Mouse (Mus musculus): ENCODE results near the gene Capn1. TPM values are rescaled to one million over a fixed set of nuclear protein-coding genes. Genes with fewer than 3 reads are reported as not detected.

The Capn1 gene
- total and polyA plus RNA-seq, 3 experiments = 42.5 to 75.2 TPM; not detected in 1

- Histone ChIP-seq H3K4me1 (ENCODE audit: control insufficient read depth in 1 of 2, insufficient read depth in 2 of 2, low read length in 2 of 2) (peaks cover 0 to 32% of the 10 kb centered on the region in 2 experiments; a peak in 3 of 4 replicates), H3K79me2 (ENCODE audit: control insufficient read depth, insufficient read depth, low read length, poor library complexity) (peaks cover 26% of the 10 kb centered on the region), H3K9me3 (replicated peaks; ENCODE audit: insufficient read depth, low read length) (no peaks in the 10 kb centered on the region), H3K27me3 (ENCODE audit: control insufficient read depth in 1 of 2, insufficient read depth in 2 of 2, low read length in 2 of 2) (no peaks in the 10 kb centered on the region), H3K4me3 (ENCODE audit: control insufficient read depth in 1 of 2, insufficient read depth in 1 of 2, low read depth in 2 of 2, low read length in 2 of 2) (no peak overlapping the region), H3K36me3 (ENCODE audit: control insufficient read depth in 1 of 2, insufficient read depth in 2 of 2, low read length in 2 of 2) (peaks cover 0 to 22% of the 10 kb centered on the region in 2 experiments; a peak in 2 of 4 replicates), H3K27ac (ENCODE audit: control insufficient read depth, low read depth, low read length) (no peak overlapping the region), H3K9ac (ENCODE audit: control insufficient read depth, low read depth, low read length, poor library complexity, severe bottlenecking) (no peak overlapping the region)
- DNase-seq (ENCODE audit: low read depth, low spot score) = no peak
- no peak for TF ChIP-seq NELFE (IDR thresholded peaks at IDR 0.05; ENCODE audit: low read depth, low read length)
- no peak for TF ChIP-seq MXI1 (IDR thresholded peaks at IDR 0.05; ENCODE audit: low read depth, low read length)
- TF ChIP-seq TCF12 (IDR thresholded peaks at IDR 0.05; ENCODE audit: low read depth, low read length) = no peak
- TF ChIP-seq MEF2A (IDR thresholded peaks at IDR 0.05; ENCODE audit: extremely low read depth, insufficient replicate concordance, low read depth, low read length, poor library complexity, severe bottlenecking) = no peak
- peak; percentile 44; the same call in 1 of the 2 replicates for TF ChIP-seq ZC3H11A (IDR thresholded peaks at IDR 0.05; ENCODE audit: low read depth, low read length)
- TF ChIP-seq SIN3A (IDR thresholded peaks at IDR 0.05; ENCODE audit: low read length) = no peak
- peak; percentile 53 for TF ChIP-seq SMC3 (IDR thresholded peaks at IDR 0.05; ENCODE audit: low read depth, low read length)
- peak in 1 of 3 experiments; percentile 35; a peak in 2 of 6 replicates for TF ChIP-seq CTCF (IDR thresholded peaks at IDR 0.05 in 2 of 3, conservative IDR thresholded peaks at IDR 0.05 in 1 of 3; ENCODE audit: control insufficient read depth in 1 of 3, insufficient read depth in 1 of 3, low read depth in 2 of 3, low read length in 3 of 3, poor library complexity in 1 of 3, severe bottlenecking in 1 of 3)
- peak; percentile 19 for TF ChIP-seq RAD21 (IDR thresholded peaks at IDR 0.05; ENCODE audit: low read depth, low read length)
Measured at GRCm38 (mm10) chr19:5965910-5966309, 49.8 kb downstream of the Capn1 start.

- H3K9me3 ChIP-seq (replicated peaks; ENCODE audit: insufficient read depth, low read length) = no peaks in the 10 kb centered on the region
- H3K79me2 ChIP-seq (ENCODE audit: control insufficient read depth, insufficient read depth, low read length, poor library complexity) = peaks cover 27% of the 10 kb centered on the region
- H3K27ac ChIP-seq (ENCODE audit: control insufficient read depth, low read depth, low read length) = peak overlapping the region; percentile 91
- H3K36me3 ChIP-seq (ENCODE audit: control insufficient read depth in 1 of 2, insufficient read depth in 2 of 2, low read length in 2 of 2) = peaks cover 0 to 22% of the 10 kb centered on the region in 2 experiments; a peak in 3 of 4 replicates
- no peaks in the 10 kb centered on the region for H3K27me3 ChIP-seq (ENCODE audit: control insufficient read depth in 1 of 2, insufficient read depth in 2 of 2, low read length in 2 of 2)
- H3K9ac ChIP-seq (ENCODE audit: control insufficient read depth, low read depth, low read length, poor library complexity, severe bottlenecking) = peak overlapping the region; percentile 77
- peak overlapping the region in 1 of 2 experiments; percentile 88; a peak in 2 of 4 replicates for H3K4me3 ChIP-seq (ENCODE audit: control insufficient read depth in 1 of 2, insufficient read depth in 1 of 2, low read depth in 2 of 2, low read length in 2 of 2)
- peaks cover 0 to 32% of the 10 kb centered on the region in 2 experiments; a peak in 3 of 4 replicates for H3K4me1 ChIP-seq (ENCODE audit: control insufficient read depth in 1 of 2, insufficient read depth in 2 of 2, low read length in 2 of 2)
- DNase-seq (ENCODE audit: low read depth, low spot score) = peak; percentile 93
- no peak for TF ChIP-seq GABPA (IDR thresholded peaks at IDR 0.05; ENCODE audit: low read depth, low read length)
- no peak for TF ChIP-seq MAX (IDR thresholded peaks at IDR 0.05; ENCODE audit: low read length)
- 0 out of 2 replicates have a peak, but pooled peaks have one; percentile 41 for TF ChIP-seq ETS1 (IDR thresholded peaks at IDR 0.05; ENCODE audit: low read depth, low read length)
- no peak for TF ChIP-seq ZNF384 (IDR thresholded peaks at IDR 0.05; ENCODE audit: low read depth, low read length)
- peak; percentile 92 to 99 (median 92) for TF ChIP-seq CTCF (IDR thresholded peaks at IDR 0.05 in 2 of 3, conservative IDR thresholded peaks at IDR 0.05 in 1 of 3; ENCODE audit: control insufficient read depth in 1 of 3, insufficient read depth in 1 of 3, low read depth in 2 of 3, low read length in 3 of 3, poor library complexity in 1 of 3, severe bottlenecking in 1 of 3)
- no peak for TF ChIP-seq BHLHE40 (IDR thresholded peaks at IDR 0.05; ENCODE audit: borderline replicate concordance, low read depth, low read length)
- TF ChIP-seq MAZ (IDR thresholded peaks at IDR 0.05; ENCODE audit: low read depth, low read length) = no peak
- no peak for TF ChIP-seq MEF2A (IDR thresholded peaks at IDR 0.05; ENCODE audit: extremely low read depth, insufficient replicate concordance, low read depth, low read length, poor library complexity, severe bottlenecking)
- peak in 1 of 2 experiments; percentile 43; a peak in 1 of 4 replicates for TF ChIP-seq EP300 (IDR thresholded peaks at IDR 0.05; ENCODE audit: low read depth in 1 of 2, low read length in 2 of 2)
- TF ChIP-seq TAL1 (IDR thresholded peaks at IDR 0.05; ENCODE audit: low read length) = no peak
- TF ChIP-seq POLR2AphosphoS2 (IDR thresholded peaks at IDR 0.05; ENCODE audit: low read length) = no peak
- no peak for TF ChIP-seq NELFE (IDR thresholded peaks at IDR 0.05; ENCODE audit: low read depth, low read length)
- no peak for TF ChIP-seq MYB (IDR thresholded peaks at IDR 0.05; ENCODE audit: low read depth, low read length)
- no peak for TF ChIP-seq USF1 (IDR thresholded peaks at IDR 0.05; ENCODE audit: low read depth, low read length)
- TF ChIP-seq USF2 (IDR thresholded peaks at IDR 0.05; ENCODE audit: borderline replicate concordance in 1 of 2, insufficient read depth in 1 of 2, low read depth in 1 of 2, low read length in 2 of 2) = no peak
- TF ChIP-seq MAFK (IDR thresholded peaks at IDR 0.05; ENCODE audit: borderline replicate concordance, low read depth, low read length) = no peak
- peak; percentile 99 for TF ChIP-seq RAD21 (IDR thresholded peaks at IDR 0.05; ENCODE audit: low read depth, low read length)
- peak; percentile 99 for TF ChIP-seq SMC3 (IDR thresholded peaks at IDR 0.05; ENCODE audit: low read depth, low read length)
- TF ChIP-seq MYC (IDR thresholded peaks at IDR 0.05; ENCODE audit: low read depth, low read length) = 0 out of 2 replicates have a peak, but pooled peaks have one; percentile 40
- TF ChIP-seq ZMIZ1 (IDR thresholded peaks at IDR 0.05; ENCODE audit: low read depth, low read length) = no peak
- peak; percentile 97 for TF ChIP-seq ZC3H11A (IDR thresholded peaks at IDR 0.05; ENCODE audit: low read depth, low read length)
- TF ChIP-seq RCOR1 (IDR thresholded peaks at IDR 0.05; ENCODE audit: low read depth, low read length) = peak; percentile 65; the same call in 1 of the 2 replicates
- no peak for TF ChIP-seq POLR2AphosphoS5 (IDR thresholded peaks at IDR 0.05; ENCODE audit: borderline replicate concordance, low read depth, low read length)
- TF ChIP-seq MXI1 (IDR thresholded peaks at IDR 0.05; ENCODE audit: low read depth, low read length) = peak; percentile 47
- TF ChIP-seq POLR2A (IDR thresholded peaks at IDR 0.05; ENCODE audit: control insufficient read depth in 1 of 2, insufficient read depth in 1 of 2, low read depth in 1 of 2, low read length in 2 of 2, poor library complexity in 1 of 2) = no peak
- TF ChIP-seq KAT2A (conservative IDR thresholded peaks at IDR 0.05; ENCODE audit: low read depth, low read length) = no peak
Measured at GRCm38 (mm10) chr19:5965280-5965679, 50.4 kb downstream of the Capn1 start.

Data from MEL (cell line).